Mouse (Mus musculus) hindbrain, postnatal 0 days (tissue): Measurements from ENCODE around the gene Slc30a3. TPM values are rescaled to one million over a fixed set of nuclear protein-coding genes. Genes with fewer than 3 reads are reported as not detected.

Source experiments
- polyA plus RNA-seq: library from polyadenylated mRNA; unstranded; fragments of >200 nt; fragmentation: Nextera tagmentation; extraction: Ambion mirVana; gene quantifications from 2 replicates; pipeline ENCODE4 v1.2.1, GENCODE M21; 2015
- total RNA-seq: library from RNA; depleted of rRNA; stranded (reverse); fragments of >200 nt; gene quantifications from 2 replicates; pipeline ENCODE4 v1.2.3, GENCODE M21; 2014; rRNA removed

Gene Slc30a3
- total and polyA plus RNA-seq, 2 experiments from 2014 or later = 37.2 to 47.5 TPM

Other genes starting within 250 kb of the Slc30a3 start
- 86.7 and 89.5 TPM in 2 replicates for gene Tmem214, start 240.2 kb downstream of the Slc30a3 start, total RNA-seq
- 59.1 and 59.2 TPM in 2 replicates for gene Tmem214, start 240.2 kb downstream of the Slc30a3 start, polyA plus RNA-seq
- gene Agbl5, start 219.5 kb downstream of the Slc30a3 start, total RNA-seq = 58.7 and 61.8 TPM in 2 replicates
- gene Agbl5, start 219.5 kb downstream of the Slc30a3 start, polyA plus RNA-seq = 14.9 and 18.0 TPM in 2 replicates
- gene Ost4, start 200.4 kb downstream of the Slc30a3 start, total RNA-seq = 109 and 179 TPM in 2 replicates
- gene Ost4, start 200.4 kb downstream of the Slc30a3 start, polyA plus RNA-seq = 224 and 236 TPM in 2 replicates
- 8.1 and 9.3 TPM in 2 replicates for gene Emilin1, start 194.8 kb downstream of the Slc30a3 start, total RNA-seq
- gene Emilin1, start 194.8 kb downstream of the Slc30a3 start, polyA plus RNA-seq = 10.3 and 10.5 TPM in 2 replicates
- gene Khk, start 186.8 kb downstream of the Slc30a3 start, total RNA-seq = 3.0 and 14.6 TPM in 2 replicates
- gene Khk, start 186.8 kb downstream of the Slc30a3 start, polyA plus RNA-seq = 16.5 and 17.4 TPM in 2 replicates
- 114 and 153 TPM in 2 replicates for gene Cgref1, start 162.6 kb downstream of the Slc30a3 start, total RNA-seq
- 77.4 and 88.0 TPM in 2 replicates for gene Cgref1, start 162.6 kb downstream of the Slc30a3 start, polyA plus RNA-seq
- gene Preb, start 147.9 kb downstream of the Slc30a3 start, total RNA-seq = 43.7 and 49.6 TPM in 2 replicates
- 104 and 106 TPM in 2 replicates for gene Preb, start 147.9 kb downstream of the Slc30a3 start, polyA plus RNA-seq
- gene Tcf23, start 139.6 kb downstream of the Slc30a3 start, total RNA-seq = 0.04 TPM in 1 of 2 replicates, not detected in the other
- 0.06 TPM in 1 of 2 replicates, not detected in the other for gene Tcf23, start 139.6 kb downstream of the Slc30a3 start, polyA plus RNA-seq
- 152 and 155 TPM in 2 replicates for gene Atraid, start 59.9 kb downstream of the Slc30a3 start, total RNA-seq
- gene Atraid, start 59.9 kb downstream of the Slc30a3 start, polyA plus RNA-seq = 240 and 242 TPM in 2 replicates
- 40.9 and 46.7 TPM in 2 replicates for gene Slc5a6, start 59.3 kb downstream of the Slc30a3 start, total RNA-seq
- gene Slc5a6, start 59.3 kb downstream of the Slc30a3 start, polyA plus RNA-seq = 27.9 and 33.7 TPM in 2 replicates
- 56.2 and 58.8 TPM in 2 replicates for gene Cad, start 53.5 kb downstream of the Slc30a3 start, total RNA-seq
- gene Cad, start 53.5 kb downstream of the Slc30a3 start, polyA plus RNA-seq = 8.1 and 9.1 TPM in 2 replicates
- not detected in 2 replicates for gene Dnajc5g, start 2.0 kb downstream of the Slc30a3 start, total RNA-seq
- not detected in 2 replicates for gene Dnajc5g, start 2.0 kb downstream of the Slc30a3 start, polyA plus RNA-seq
- 0.22 and 0.52 TPM in 2 replicates for gene Trim54, start 8.5 kb upstream of the Slc30a3 start, total RNA-seq
- not detected in 2 replicates for gene Trim54, start 8.5 kb upstream of the Slc30a3 start, polyA plus RNA-seq
- not detected in 2 replicates for gene Ucn, start 30.6 kb upstream of the Slc30a3 start, total RNA-seq
- 0.44 and 0.54 TPM in 2 replicates for gene Ucn, start 30.6 kb upstream of the Slc30a3 start, polyA plus RNA-seq
- 66.1 and 75.0 TPM in 2 replicates for gene Mpv17, start 46.0 kb upstream of the Slc30a3 start, total RNA-seq
- 49.1 and 52.1 TPM in 2 replicates for gene Mpv17, start 46.0 kb upstream of the Slc30a3 start, polyA plus RNA-seq
- 1.8 and 9.8 TPM in 2 replicates for gene Gm29609, start 71.7 kb upstream of the Slc30a3 start, total RNA-seq
- gene Gm29609, start 71.7 kb upstream of the Slc30a3 start, polyA plus RNA-seq = 1.9 and 2.9 TPM in 2 replicates
- 40.8 and 65.6 TPM in 2 replicates for gene Gtf3c2, start 71.9 kb upstream of the Slc30a3 start, total RNA-seq
- 45.1 and 46.1 TPM in 2 replicates for gene Gtf3c2, start 71.9 kb upstream of the Slc30a3 start, polyA plus RNA-seq
- 102 and 116 TPM in 2 replicates for gene Snx17, start 85.0 kb upstream of the Slc30a3 start, total RNA-seq
- gene Snx17, start 85.0 kb upstream of the Slc30a3 start, polyA plus RNA-seq = 112 and 114 TPM in 2 replicates
- 28.3 and 31.7 TPM in 2 replicates for gene Eif2b4, start 85.2 kb upstream of the Slc30a3 start, total RNA-seq
- gene Eif2b4, start 85.2 kb upstream of the Slc30a3 start, polyA plus RNA-seq = 78.1 and 83.9 TPM in 2 replicates
- gene Zfp513, start 94.1 kb upstream of the Slc30a3 start, total RNA-seq = 8.9 and 9.6 TPM in 2 replicates
- 11.4 and 12.6 TPM in 2 replicates for gene Zfp513, start 94.1 kb upstream of the Slc30a3 start, polyA plus RNA-seq
- 67.4 and 90.4 TPM in 2 replicates for gene Ppm1g, start 112.5 kb upstream of the Slc30a3 start, total RNA-seq
- 155 and 157 TPM in 2 replicates for gene Ppm1g, start 112.5 kb upstream of the Slc30a3 start, polyA plus RNA-seq
- 100 and 124 TPM in 2 replicates for gene Nrbp1, start 132.6 kb upstream of the Slc30a3 start, total RNA-seq
- gene Nrbp1, start 132.6 kb upstream of the Slc30a3 start, polyA plus RNA-seq = 134 and 139 TPM in 2 replicates
- 7.0 TPM in 1 of 2 replicates, not detected in the other for gene Gm9970, start 133.0 kb upstream of the Slc30a3 start, total RNA-seq
- 0.29 and 0.84 TPM in 2 replicates for gene Gm9970, start 133.0 kb upstream of the Slc30a3 start, polyA plus RNA-seq
- 2.4 and 3.2 TPM in 2 replicates for gene Krtcap3, start 143.5 kb upstream of the Slc30a3 start, total RNA-seq
- 2.5 and 2.9 TPM in 2 replicates for gene Krtcap3, start 143.5 kb upstream of the Slc30a3 start, polyA plus RNA-seq
- 38.2 and 41.8 TPM in 2 replicates for gene Ift172, start 182.9 kb upstream of the Slc30a3 start, total RNA-seq
- gene Ift172, start 182.9 kb upstream of the Slc30a3 start, polyA plus RNA-seq = 16.7 and 18.2 TPM in 2 replicates
- gene Fndc4, start 187.8 kb upstream of the Slc30a3 start, total RNA-seq = 184 and 187 TPM in 2 replicates
- gene Fndc4, start 187.8 kb upstream of the Slc30a3 start, polyA plus RNA-seq = 122 TPM in 2 replicates
- 0.89 TPM in 1 of 2 replicates, not detected in the other for gene Gckr, start 189.2 kb upstream of the Slc30a3 start, total RNA-seq
- 0.56 and 0.93 TPM in 2 replicates for gene Gckr, start 189.2 kb upstream of the Slc30a3 start, polyA plus RNA-seq